Mouse (Mus musculus) heart, postnatal 0 days (tissue): ENCODE measurements around the gene Pdxk.

ENCODE experiments used
- CTCF ChIP-seq: IDR thresholded peaks from 2 replicates; pipeline ENCODE4 v1.5.1; 2016; ENCODE audit warnings: antibody characterized with exemption, control low read depth, low read depth
- EP300 ChIP-seq: IDR thresholded peaks from 2 replicates; pipeline ENCODE4 v1.6.1; 2016; ENCODE audit warnings: antibody characterized with exemption, low read depth

- TF ChIP-seq CTCF (no peak), EP300 (no peak)
Observed at GRCm38 (mm10) chr10:78432853-78433252, 31.9 kb downstream of the Pdxk start.
